Mouse (Mus musculus): ENCODE measurements at regions not wholly inside any gene's neighbourhood (a gene's known extent, or its start where the extent isn't known, plus 50 kb on each side); places are given as distances from the start of the nearest gene placed in this dataset.
A peak's percentile ranks its signal among the peaks of the same experiment; 100 is the strongest.

DNA sequence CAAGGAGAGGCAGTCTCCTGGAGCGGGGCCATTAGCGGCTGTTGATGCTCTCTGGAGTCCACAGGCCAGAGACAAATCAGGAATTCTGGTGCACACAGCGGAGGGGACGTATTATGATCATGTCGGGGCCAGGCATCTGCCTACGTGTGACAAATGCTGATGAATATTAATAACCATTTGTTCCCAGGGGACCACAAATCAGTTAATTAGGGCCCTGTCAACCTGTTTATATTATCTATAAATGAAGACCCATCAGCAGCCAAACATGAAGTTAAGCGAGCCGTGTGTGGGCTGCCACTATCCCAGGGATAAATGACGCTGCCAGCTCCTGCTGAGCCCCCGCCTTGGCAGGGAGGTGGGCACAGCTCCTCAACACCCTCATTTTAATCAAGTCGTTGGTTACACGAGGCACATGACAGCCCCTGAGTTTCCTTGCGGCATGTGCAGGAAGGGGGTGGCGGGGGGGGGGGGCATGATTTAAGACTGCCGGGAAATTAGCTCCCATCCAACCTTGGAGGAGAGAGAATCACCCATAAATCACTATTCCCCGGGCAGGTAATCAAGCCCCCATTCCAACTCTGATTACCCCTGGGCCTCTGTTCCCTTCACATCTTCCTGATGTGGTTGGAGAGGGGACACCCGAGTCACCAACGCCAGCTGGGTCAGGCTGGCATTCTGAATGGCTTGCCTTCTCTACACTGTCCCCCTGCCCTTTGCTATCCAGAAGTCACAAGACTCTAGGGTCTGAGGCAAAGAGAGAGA is 191.1 kb upstream of the Sulf2 start:
- ATAC-seq, result no peak
- Histone ChIP-seq H3K9me3 (ENCODE audit: low read length) (no peaks in the 10 kb centered on the region), H3K36me3 (ENCODE audit: insufficient read depth, low read length) (no peaks in the 10 kb centered on the region), H3K4me1 (ENCODE audit: insufficient read depth, low read length) (no peaks in the 10 kb centered on the region; the same call in 1 of the 2 replicates), H3K9ac (replicated peaks; ENCODE audit: low read length) (no peak overlapping the region), H3K4me3 (ENCODE audit: low read length) (no peak overlapping the region), H3K27me3 (ENCODE audit: insufficient read depth, low read length) (peaks cover 7% of the 10 kb centered on the region; the same call in 1 of the 2 replicates), H3K4me2 (ENCODE audit: low read depth, low read length) (no peak overlapping the region), H3K27ac (no peak overlapping the region)
- no peak for TF ChIP-seq CTCF (IDR thresholded peaks at IDR 0.05; ENCODE audit: low read depth)
- DNase-seq (ENCODE audit: low spot score), result peak; percentile 68
- WGBS, result 18% methylated on average over 18 of the region's 18 CpGs

DNA sequence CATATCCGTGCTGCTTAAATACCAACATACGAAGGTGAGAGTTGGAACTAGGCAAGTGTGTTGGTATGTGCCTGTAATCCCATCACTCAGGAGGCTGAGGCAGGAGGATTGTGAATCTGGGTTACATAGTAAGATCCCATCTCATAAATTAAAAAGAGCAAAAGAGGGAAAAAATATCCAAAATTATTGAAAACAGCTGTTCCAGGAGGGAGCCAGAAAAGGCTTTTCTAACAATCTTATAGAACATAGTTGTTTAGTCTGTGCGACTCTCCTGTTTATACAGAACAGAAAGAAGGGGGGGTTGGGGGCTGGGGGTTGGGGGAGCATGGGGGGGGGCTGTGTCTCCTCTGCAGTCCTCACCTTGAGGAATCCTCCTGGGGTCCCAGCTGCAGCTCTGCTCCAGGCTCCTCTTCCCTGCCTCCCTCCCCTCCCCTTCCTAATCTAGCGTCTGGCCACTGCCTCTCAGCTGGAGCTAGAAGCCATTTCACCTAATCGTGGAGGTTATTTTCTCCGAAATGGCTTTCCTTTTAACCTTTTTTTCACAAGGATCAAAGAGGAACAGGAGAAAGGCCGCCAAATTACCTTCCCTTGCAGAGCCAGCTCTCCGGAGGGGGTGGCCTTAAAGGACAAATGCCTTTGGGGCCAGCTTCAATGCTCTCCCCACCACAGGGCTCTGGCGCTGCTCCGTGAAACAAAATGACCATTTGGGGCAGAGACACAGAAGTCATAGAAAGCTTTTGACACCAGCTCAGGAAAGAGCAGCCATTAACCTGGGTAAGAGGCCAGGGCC is 188.3 kb upstream of the Sulf2 start:
- Histone ChIP-seq H3K9ac (replicated peaks; ENCODE audit: low read length) (no peak overlapping the region), H3K27me3 (ENCODE audit: insufficient read depth, low read length) (no peaks in the 10 kb centered on the region), H3K4me2 (ENCODE audit: low read depth, low read length) (no peak overlapping the region), H3K9me3 (ENCODE audit: low read length) (no peaks in the 10 kb centered on the region), H3K4me3 (ENCODE audit: low read length) (no peak overlapping the region), H3K27ac (no peak overlapping the region), H3K36me3 (ENCODE audit: insufficient read depth, low read length) (no peaks in the 10 kb centered on the region), H3K4me1 (ENCODE audit: insufficient read depth, low read length) (no peaks in the 10 kb centered on the region; the same call in 1 of the 2 replicates)
- DNase-seq (ENCODE audit: low spot score) (no peak), ATAC-seq (no peak)
- no peak for TF ChIP-seq CTCF (IDR thresholded peaks at IDR 0.05; ENCODE audit: low read depth)
- WGBS, result 35% methylated on average over 10 of the region's 10 CpGs

DNA sequence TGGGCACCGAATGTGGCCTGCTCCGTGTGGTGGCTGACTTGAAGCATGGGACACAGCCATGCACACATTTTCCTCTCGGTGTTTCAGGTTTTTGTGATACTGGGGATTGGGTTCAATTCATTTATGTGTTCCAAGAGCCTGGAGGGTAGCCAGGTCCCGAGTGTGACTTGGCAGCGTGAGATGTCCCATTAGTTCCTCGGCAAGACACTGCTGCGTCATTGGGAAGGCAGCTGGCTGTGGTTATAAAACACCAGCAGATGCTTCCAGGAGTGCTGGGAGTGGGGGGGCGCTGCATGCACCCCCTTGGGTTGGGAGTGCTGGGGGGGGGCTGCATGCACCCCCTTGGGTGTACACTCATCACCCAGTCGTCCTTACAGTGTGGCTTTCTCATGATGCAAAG is 186.9 kb upstream of the Sulf2 start:
- Histone ChIP-seq H3K9me3 (ENCODE audit: low read length) (no peaks in the 10 kb centered on the region), H3K4me1 (ENCODE audit: insufficient read depth, low read length) (no peaks in the 10 kb centered on the region; the same call in 1 of the 2 replicates), H3K27ac (no peak overlapping the region), H3K27me3 (ENCODE audit: insufficient read depth, low read length) (no peaks in the 10 kb centered on the region), H3K4me3 (ENCODE audit: low read length) (no peak overlapping the region), H3K36me3 (ENCODE audit: insufficient read depth, low read length) (no peaks in the 10 kb centered on the region), H3K9ac (replicated peaks; ENCODE audit: low read length) (no peak overlapping the region), H3K4me2 (ENCODE audit: low read depth, low read length) (no peak overlapping the region)
- ATAC-seq (0 out of 2 replicates have a peak, but pooled peaks have one; percentile 5), DNase-seq (ENCODE audit: low spot score) (peak; percentile 86)
- 28% methylated on average over 9 of the region's 9 CpGs for WGBS
- no peak for TF ChIP-seq CTCF (IDR thresholded peaks at IDR 0.05; ENCODE audit: low read depth)

DNA sequence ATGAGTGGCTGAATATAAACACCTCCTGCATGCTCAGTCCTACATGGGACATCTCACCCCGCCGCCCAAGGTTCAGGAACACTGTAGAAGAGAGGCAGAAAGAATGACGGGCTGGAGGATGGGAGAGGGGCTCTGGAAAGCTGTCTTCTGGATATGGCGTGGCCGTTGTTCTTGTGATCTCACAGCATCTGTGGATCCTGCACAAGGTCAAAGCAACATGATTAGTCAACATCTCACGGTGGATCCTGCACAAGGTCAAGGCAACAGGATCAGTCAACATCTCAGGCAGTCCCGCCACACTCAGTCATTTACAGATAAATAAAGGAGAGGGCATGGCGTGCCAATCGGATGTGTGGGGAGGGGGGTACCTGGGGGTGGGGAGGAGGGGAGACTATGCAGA is 184.7 kb upstream of the Sulf2 start:
- Histone ChIP-seq H3K27me3 (ENCODE audit: insufficient read depth, low read length) (0 out of 2 replicates have a peak, but pooled peaks cover 5% of the 10 kb centered on the region), H3K4me1 (ENCODE audit: insufficient read depth, low read length) (no peaks in the 10 kb centered on the region), H3K36me3 (ENCODE audit: insufficient read depth, low read length) (no peaks in the 10 kb centered on the region), H3K9me3 (ENCODE audit: low read length) (no peaks in the 10 kb centered on the region), H3K4me3 (ENCODE audit: low read length) (no peak overlapping the region), H3K4me2 (ENCODE audit: low read depth, low read length) (no peak overlapping the region), H3K9ac (replicated peaks; ENCODE audit: low read length) (no peak overlapping the region), H3K27ac (no peak overlapping the region)
- no peak for TF ChIP-seq CTCF (IDR thresholded peaks at IDR 0.05; ENCODE audit: low read depth)
- 94% methylated on average over 9 of the region's 9 CpGs for WGBS
- ATAC-seq, result no peak
- no peak for DNase-seq (ENCODE audit: low spot score)

DNA sequence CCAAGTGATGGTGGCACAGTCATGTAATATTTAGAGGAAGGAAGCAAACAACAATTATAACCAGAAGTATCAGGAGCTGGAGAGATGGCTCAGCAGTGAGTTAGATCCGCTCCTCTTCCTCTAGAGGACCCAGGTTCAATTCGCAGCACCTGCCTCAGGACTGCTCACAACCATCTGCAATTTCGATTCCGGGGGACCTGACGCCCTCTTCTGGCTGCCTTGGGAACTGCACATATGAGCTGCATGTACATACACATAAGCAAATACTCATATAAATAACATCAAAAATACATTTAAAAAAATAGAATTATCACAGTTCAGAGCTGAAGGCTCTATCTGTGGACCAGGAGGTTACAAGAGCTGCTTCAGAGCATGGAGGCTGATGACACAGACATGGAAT is 184.0 kb upstream of the Sulf2 start:
- no peaks in the 10 kb centered on the region for H3K9me3 ChIP-seq (ENCODE audit: low read length)
- TF ChIP-seq CTCF (IDR thresholded peaks at IDR 0.05; ENCODE audit: low read depth), result peak; percentile 51
- H3K9ac ChIP-seq (replicated peaks; ENCODE audit: low read length), result no peak overlapping the region
- H3K4me2 ChIP-seq (ENCODE audit: low read depth, low read length), result no peak overlapping the region
- no peak for DNase-seq (ENCODE audit: low spot score)
- 80% methylated on average over 5 of the region's 5 CpGs for WGBS
- 0 out of 2 replicates have a peak, but pooled peaks cover 5% of the 10 kb centered on the region for H3K27me3 ChIP-seq (ENCODE audit: insufficient read depth, low read length)
- no peaks in the 10 kb centered on the region for H3K4me1 ChIP-seq (ENCODE audit: insufficient read depth, low read length)
- no peaks in the 10 kb centered on the region for H3K36me3 ChIP-seq (ENCODE audit: insufficient read depth, low read length)
- no peak for ATAC-seq
- no peak overlapping the region for H3K4me3 ChIP-seq (ENCODE audit: low read length)
- H3K27ac ChIP-seq, result no peak overlapping the region

DNA sequence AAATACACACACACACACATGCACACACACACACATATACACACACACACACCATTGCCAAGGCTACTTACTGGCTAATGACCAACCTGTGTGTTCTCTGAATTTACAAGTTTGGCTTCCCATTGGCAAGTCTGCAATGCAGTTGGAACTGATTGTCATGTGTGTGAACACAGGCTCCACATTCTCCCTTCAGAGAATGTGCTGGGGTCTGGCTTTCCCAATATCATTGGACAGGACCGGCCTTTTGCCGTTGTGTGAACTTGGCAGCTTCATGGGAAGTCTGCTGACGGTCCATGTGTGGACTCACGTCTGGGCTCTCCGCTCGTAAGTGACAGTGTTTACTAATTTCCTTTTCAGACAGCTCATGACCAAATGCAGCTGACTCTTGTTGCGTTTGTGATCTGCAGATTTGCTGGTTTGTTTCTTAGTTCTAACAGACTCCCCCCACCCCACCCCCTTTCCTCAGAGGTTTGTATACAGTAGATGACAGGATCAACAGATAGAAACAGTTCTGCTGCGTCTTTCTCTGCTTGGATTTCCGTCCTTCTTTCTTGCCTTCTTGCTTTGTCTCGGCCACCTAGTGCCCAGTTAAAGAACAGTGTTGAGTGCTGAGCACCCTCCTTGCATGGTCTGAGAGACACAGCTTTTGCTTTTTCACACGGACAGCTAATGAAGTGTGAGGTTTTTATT is 183.1 kb upstream of the Sulf2 start:
- Histone ChIP-seq H3K27ac (no peak overlapping the region), H3K9me3 (ENCODE audit: low read length) (no peaks in the 10 kb centered on the region), H3K27me3 (ENCODE audit: insufficient read depth, low read length) (0 out of 2 replicates have a peak, but pooled peaks cover 5% of the 10 kb centered on the region), H3K4me2 (ENCODE audit: low read depth, low read length) (no peak overlapping the region), H3K36me3 (ENCODE audit: insufficient read depth, low read length) (no peaks in the 10 kb centered on the region), H3K4me3 (ENCODE audit: low read length) (no peak overlapping the region), H3K4me1 (ENCODE audit: insufficient read depth, low read length) (no peaks in the 10 kb centered on the region), H3K9ac (replicated peaks; ENCODE audit: low read length) (no peak overlapping the region)
- peak; percentile 54 for TF ChIP-seq CTCF (IDR thresholded peaks at IDR 0.05; ENCODE audit: low read depth)
- 59% methylated on average over 11 of the region's 11 CpGs for WGBS
- DNase-seq (ENCODE audit: low spot score) (no peak), ATAC-seq (no peak)
